Mouse (Mus musculus) embryo, embryonic 11.5 days (tissue): ENCODE measurements at regions not wholly inside any gene's neighbourhood (a gene's known extent, or its start where the extent isn't known, plus 50 kb on each side); places are given as distances from the start of the nearest gene placed in this dataset.

ENCODE experiments used
- DNase-seq: peaks from one replicate; pipeline ENCODE4 v3.0.0-alpha.2; 2012; ENCODE audit warnings: low read depth, low spot score

DNA sequence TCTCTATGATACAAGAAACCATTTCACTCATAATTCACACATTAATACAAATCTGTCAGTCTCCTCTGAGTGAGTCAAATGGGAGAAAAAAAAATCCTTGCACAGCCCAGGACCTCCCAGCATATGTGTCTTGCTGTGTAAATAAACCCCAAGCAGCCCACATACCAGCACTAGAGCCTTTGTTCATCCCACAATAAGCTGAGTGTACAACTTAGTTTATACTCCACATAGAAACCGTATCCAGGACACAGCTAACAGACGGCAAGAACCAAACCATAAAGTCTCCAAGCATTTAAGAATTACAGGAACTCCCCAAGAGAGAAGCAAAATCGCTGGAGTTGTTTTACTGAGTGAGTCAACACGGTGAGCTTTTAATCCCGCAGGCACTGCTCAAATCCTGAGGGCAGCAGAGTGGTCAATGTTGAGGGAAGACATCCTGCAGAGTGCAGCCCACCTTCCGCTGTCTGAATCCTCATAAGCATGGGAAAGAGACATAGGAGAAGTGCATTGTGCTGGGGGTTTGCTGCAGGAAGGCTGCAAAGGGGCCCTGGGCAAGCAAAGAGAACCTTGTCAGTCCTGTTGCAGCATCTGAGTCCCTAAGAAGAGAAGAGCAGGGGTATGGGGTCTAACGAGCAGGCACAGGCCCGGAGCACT is 436.4 kb downstream of the Tns3 start:
- DNase-seq: no peak

DNA sequence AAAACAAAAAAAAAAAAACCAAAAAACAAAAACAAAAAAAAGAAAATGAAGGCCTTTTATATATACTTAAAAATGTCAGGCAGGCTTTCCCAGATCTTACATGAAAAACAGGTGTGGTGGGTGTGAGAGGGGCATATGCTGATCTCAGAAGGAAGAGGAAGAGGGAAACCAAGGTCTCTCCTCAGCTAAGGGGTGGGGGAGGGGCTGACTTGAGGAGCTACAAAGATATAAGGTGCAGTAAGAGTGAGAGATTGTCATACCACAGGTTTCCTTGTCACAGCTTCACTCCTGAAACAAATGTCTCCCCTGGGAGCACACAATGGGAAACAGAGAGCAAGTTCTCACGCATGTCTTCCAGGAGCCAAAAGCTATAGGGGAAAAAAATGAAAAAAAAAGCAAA is 440.0 kb downstream of the Tns3 start:
- DNase-seq: no peak

DNA sequence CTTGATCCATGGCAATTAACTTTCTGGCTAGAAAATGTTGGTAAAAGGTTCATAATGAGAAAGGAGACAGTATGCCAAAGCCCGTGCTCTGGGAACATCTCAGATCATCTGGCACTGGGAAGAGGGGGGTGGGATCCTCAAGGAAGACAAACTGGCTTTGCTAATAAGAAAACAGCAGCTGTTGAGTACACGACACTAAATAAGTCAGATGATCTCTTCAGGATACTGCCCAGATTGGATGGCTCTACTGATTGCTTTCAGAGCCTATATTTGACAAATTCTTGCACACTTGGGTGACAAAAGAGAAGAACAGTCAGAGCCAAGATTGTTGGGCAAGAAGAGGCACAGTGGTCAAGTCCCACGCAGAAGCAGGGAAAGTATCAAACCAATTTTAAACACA is 443.7 kb downstream of the Tns3 start:
- DNase-seq: no peak

DNA sequence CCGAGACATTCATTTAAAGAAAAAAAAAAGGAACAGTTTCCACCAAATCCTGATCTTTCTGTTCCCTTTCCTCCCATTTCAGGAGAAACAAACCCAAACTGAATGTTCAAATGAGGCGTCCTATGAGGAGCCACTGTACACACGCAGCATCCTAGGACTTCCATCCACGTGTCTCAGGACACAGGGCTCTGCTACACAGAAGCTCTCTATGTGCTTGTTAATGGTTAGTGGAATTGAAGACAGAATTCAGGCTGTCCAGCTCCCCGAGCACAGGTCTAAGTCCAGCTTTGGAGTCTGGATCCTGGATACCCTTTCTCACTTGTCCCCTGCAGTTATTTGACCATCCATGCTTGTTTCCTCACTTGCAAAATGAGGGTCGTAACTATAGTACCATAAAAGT is 444.4 kb downstream of the Tns3 start:
- DNase-seq: no peak

DNA sequence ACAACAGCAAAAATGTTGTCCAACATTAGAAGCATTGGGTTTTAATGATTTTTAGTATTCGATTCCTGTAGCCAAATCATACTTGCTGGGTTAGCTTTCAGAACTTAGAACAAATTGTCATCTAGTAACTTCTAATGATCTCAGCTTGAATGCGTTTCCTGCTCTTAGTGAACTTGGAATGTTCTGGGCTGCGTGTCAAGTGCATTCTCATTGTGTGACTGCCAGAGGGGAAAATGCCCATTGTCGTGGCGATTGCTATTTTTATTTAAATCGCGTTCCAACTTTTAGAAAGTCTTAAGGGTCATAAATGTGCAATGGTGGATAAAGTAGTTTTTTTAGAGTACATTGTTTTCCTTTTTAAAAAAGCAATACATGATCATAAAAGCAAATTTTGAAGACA is 448.7 kb downstream of the Tns3 start:
- DNase-seq: no peak

DNA sequence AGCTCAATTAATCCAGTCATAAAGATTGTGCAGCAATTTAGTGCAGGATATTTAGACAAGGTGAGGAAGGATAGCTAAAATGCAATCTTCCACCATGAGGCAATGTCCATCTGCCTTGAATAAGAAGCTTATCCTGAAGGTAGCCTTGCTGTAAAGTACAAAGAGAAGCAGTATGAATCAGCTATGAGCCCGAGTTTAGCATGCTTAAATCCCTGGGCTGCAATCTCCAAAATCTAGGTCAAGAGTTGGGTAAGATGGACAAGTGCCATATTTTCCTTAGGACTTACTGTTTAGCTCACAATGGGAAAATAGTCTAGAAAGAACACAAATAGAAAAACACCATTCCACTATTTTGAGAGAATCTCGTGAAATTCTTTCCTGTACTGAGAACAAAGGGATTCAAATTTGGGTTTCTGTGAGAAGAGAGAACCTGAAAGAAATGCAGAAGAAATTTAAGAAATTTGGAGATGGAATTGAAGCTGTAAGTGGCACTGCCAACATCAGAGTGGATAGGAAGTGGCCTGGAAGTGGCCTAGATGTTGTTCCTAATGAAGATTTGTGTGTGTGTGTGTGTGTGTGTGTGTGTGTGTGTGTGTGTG is 449.9 kb downstream of the Tns3 start:
- no peak for DNase-seq

DNA sequence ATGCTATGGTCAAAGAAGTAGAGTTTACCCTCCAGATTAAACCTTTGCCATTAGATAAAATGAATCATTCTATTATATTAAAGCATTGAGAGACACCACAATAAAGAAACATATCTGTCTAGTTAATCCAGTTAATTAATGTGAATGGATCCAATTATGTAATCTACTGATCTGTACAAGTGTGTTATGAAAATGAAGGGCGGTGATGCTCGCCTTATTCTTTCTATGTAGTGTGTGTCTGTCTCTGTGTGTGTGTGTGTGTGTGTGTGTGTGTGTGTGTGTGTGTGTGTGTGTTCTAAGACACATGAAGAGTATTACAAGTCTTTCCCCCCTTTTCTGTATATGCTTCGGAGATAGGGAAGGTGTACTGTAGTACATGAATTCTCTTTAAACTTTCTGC is 451.2 kb downstream of the Tns3 start:
- DNase-seq: no peak

DNA sequence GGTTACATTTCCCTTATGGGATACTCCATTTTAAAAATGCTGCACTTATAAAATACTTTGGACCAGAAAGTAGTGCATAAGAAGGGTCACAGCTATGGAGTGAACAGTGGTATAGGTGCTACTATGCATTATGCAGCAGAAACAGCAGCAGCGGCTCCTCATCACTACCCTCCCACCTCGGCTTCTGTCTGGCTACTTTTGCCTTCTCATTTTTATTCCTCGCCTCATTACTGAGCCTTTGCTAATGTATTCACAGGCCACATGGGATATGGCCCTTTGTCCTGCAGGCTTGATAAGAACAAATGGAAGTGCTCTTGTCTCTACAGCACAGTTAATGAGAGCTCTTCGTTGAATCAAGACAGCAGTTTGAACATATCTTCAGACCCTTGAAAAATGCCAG is 451.6 kb downstream of the Tns3 start:
- DNase-seq: no peak

DNA sequence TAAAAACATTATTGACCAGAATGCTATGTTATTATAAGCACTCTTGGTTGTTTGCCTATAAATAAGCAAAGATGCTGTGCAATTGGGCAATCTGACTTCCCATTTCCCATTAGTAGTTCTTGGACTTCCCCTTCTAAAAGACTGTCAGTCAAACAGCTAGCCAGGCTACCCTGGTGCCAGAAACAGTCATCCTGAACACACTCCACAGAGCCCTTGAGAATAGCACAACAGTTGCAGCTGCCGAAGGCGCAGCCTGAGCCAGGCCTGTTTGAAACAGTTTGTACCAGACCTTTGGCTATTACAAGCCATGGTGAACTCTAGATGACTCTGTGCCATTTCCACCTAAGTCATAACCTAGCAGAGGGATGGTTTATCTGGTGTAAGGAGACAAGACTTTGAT is 455.3 kb downstream of the Tns3 start:
- DNase-seq: no peak

DNA sequence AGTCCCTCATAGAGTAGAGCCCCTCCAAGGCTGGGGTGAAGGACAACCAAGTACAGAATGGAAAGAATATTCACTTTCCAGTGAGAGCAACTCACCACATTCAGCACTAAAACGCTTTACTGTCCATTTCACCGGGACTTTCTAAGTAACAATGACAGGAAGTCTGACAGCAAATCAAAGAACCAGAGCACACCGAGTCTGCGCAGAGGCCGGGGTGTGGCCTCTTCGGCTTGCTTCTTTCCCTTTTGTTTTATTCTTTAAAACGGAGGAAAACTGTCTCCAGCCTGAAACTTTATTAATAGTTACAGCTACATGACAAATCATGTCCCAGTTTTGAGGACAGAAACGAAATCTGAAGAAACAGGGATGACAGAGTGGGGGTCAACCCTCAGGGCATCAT is 465.0 kb downstream of the Tns3 start:
- DNase-seq: no peak
